Mouse (Mus musculus) activated CD4-positive, CD25-positive, alpha-beta regulatory T cell, adult 9 weeks (primary cell): ENCODE data around the gene Rnf220. TPM values are rescaled to one million over a fixed set of nuclear protein-coding genes. Genes with fewer than 3 reads are reported as not detected.

Experiments
- polyA plus RNA-seq: library from polyadenylated mRNA; unstranded; fragments of 100-300 nt; shearing (Covaris generic); gene quantifications from one replicate; pipeline ENCODE4 v1.2.1, GENCODE M21; 2017

Rnf220 gene
- 12.5 TPM for polyA plus RNA-seq

GRCm38 (mm10) chr4:117496482-117497165, at the start of gene Rnf220:
Gene Rnf220, minus strand, starts transcription at chr4:117497052.

DNA sequence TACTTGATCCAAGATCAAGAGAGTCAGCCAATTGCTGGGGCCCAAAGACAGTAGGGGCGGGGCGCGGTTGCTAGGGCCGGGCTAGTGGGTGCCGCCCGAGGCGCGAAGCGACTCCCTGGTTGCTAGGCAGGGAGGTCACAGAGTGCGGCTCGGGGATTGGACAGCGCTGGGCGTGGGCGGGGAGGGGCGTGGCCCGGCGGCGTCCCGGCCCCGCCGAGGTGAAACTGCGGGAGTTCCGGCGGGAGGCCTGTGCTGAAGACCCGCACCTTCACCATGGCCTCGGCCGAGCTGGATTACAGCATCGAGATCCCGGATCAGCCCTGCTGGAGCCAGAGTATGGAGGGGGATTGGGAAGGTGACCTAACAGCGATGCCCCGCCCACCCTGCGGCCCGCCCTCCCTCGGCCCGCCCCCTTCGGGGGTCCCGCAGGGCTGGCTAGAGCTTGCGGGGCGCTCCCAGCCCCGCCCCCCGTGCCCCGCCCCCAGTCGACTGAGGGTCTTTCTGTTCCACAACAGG, 245.0 kb downstream of the Rnf220 start, which contains the start of the genes Tmem53 and Armh1:
TSS of gene Tmem53 (plus strand) at position 151 of the 516 bp plus-strand sequence.
TSS of gene Armh1 (minus strand) at position 325 of the 516 bp plus-strand sequence.

Other genes with a start within 250 kb of the Rnf220 start
- gene Tmem53, start 245.1 kb downstream of the Rnf220 start, polyA plus RNA-seq = 1.1 TPM
- gene Armh1, start 244.9 kb downstream of the Rnf220 start, polyA plus RNA-seq = not detected
- 35.5 TPM for gene Eri3, start 53.3 kb upstream of the Rnf220 start, polyA plus RNA-seq
- 44.6 TPM for gene Dmap1, start 185.2 kb upstream of the Rnf220 start, polyA plus RNA-seq
- gene Gm12845, start 227.4 kb upstream of the Rnf220 start, polyA plus RNA-seq = not detected